1 mouse cellular context compared by ENCODE assay signal in the genomic region with DNA sequence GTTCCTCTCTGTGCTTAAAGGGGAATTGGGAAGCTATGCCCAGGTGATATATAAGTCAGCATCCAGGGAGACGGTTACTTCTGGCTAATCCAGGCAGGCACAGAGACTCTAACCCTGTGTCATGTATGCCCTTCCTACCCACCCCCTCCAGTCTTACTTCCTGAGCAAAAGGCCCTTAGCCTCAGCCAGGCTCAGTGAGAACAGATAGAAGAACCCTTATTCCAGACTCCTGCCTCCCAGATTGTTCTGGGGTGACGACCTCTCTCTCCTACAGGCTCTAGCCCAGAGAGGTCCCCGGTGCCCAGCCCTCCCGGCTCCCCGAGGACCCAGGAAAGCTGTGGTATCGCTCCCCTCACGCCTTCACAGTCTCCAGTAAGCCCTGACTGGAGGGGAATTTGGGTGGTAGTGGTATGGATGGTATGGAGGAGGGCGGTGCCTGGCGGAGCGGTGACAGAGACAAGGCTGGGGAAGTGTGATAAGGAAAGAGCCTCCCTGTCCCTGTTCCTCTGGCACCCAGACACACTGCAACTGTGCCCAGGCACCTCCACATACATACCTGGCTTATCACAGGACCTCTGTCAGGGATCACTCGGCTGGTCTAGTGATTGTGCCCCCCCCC.
TF ChIP-seq lines count a peak whose summit lies in the region.

No protein-coding gene starts in this region.

TF ChIP-seq in MEL, 35 proteins besides CTCF, POLR2A, EP300 and RAD21:
- peak; percentile 60 for TF ChIP-seq RCOR1 (IDR thresholded peaks at IDR 0.05; ENCODE audit: low read depth, low read length)
- no peak for TF ChIP-seq MYC (IDR thresholded peaks at IDR 0.05; ENCODE audit: low read depth, low read length)
- TF ChIP-seq POLR2AphosphoS5 (IDR thresholded peaks at IDR 0.05; ENCODE audit: borderline replicate concordance, low read depth, low read length), result no peak
- no peak for TF ChIP-seq SMC3 (IDR thresholded peaks at IDR 0.05; ENCODE audit: low read depth, low read length)
- TF ChIP-seq SIN3A (IDR thresholded peaks at IDR 0.05; ENCODE audit: low read length), result no peak
- no peak for TF ChIP-seq ZMIZ1 (IDR thresholded peaks at IDR 0.05; ENCODE audit: low read depth, low read length)
- TF ChIP-seq ZKSCAN1 (IDR thresholded peaks at IDR 0.05; ENCODE audit: low read depth, low read length), result no peak
- TF ChIP-seq GABPA (IDR thresholded peaks at IDR 0.05; ENCODE audit: low read depth, low read length), result no peak
- no peak for TF ChIP-seq USF2 (IDR thresholded peaks at IDR 0.05; ENCODE audit: borderline replicate concordance in 1 of 2, insufficient read depth in 1 of 2, low read depth in 1 of 2, low read length in 2 of 2)
- TF ChIP-seq BHLHE40 (IDR thresholded peaks at IDR 0.05; ENCODE audit: borderline replicate concordance, low read depth, low read length), result 0 out of 2 replicates have a peak, but pooled peaks have one; percentile 44
- no peak for TF ChIP-seq MEF2A (IDR thresholded peaks at IDR 0.05; ENCODE audit: extremely low read depth, insufficient replicate concordance, low read depth, low read length, poor library complexity, severe bottlenecking)
- no peak for TF ChIP-seq E2F4 (IDR thresholded peaks at IDR 0.05; ENCODE audit: borderline replicate concordance, low read depth, low read length)
- TF ChIP-seq TBP (IDR thresholded peaks at IDR 0.05; ENCODE audit: low read depth, low read length), result no peak
- no peak for TF ChIP-seq MAFK (IDR thresholded peaks at IDR 0.05; ENCODE audit: borderline replicate concordance, low read depth, low read length)
- peak; percentile 91 for TF ChIP-seq TAL1 (IDR thresholded peaks at IDR 0.05; ENCODE audit: low read length)
- TF ChIP-seq UBTF (IDR thresholded peaks at IDR 0.05; ENCODE audit: borderline replicate concordance, insufficient read depth, low read depth, low read length), result no peak
- TF ChIP-seq MYB (IDR thresholded peaks at IDR 0.05; ENCODE audit: low read depth, low read length), result no peak
- TF ChIP-seq HCFC1 (IDR thresholded peaks at IDR 0.05; ENCODE audit: low read depth, low read length), result no peak
- TF ChIP-seq MAX (IDR thresholded peaks at IDR 0.05; ENCODE audit: low read length), result no peak
- TF ChIP-seq GATA1 (IDR thresholded peaks at IDR 0.05; ENCODE audit: low read depth, low read length), result peak; percentile 79
- no peak for TF ChIP-seq JUND (IDR thresholded peaks at IDR 0.05; ENCODE audit: low read depth, low read length)
- TF ChIP-seq ETS1 (IDR thresholded peaks at IDR 0.05; ENCODE audit: low read depth, low read length), result peak; percentile 58
- no peak for TF ChIP-seq NRF1 (IDR thresholded peaks at IDR 0.05; ENCODE audit: insufficient read depth, low read depth, low read length, poor library complexity, severe bottlenecking)
- peak; percentile 87 for TF ChIP-seq TCF12 (IDR thresholded peaks at IDR 0.05; ENCODE audit: low read depth, low read length)
- TF ChIP-seq MAZ (IDR thresholded peaks at IDR 0.05; ENCODE audit: low read depth, low read length), result no peak
- no peak for TF ChIP-seq CHD2 (IDR thresholded peaks at IDR 0.05; ENCODE audit: low read length)
- no peak for TF ChIP-seq ZC3H11A (IDR thresholded peaks at IDR 0.05; ENCODE audit: low read depth, low read length)
- no peak for TF ChIP-seq NELFE (IDR thresholded peaks at IDR 0.05; ENCODE audit: low read depth, low read length)
- TF ChIP-seq CHD1 (IDR thresholded peaks at IDR 0.05; ENCODE audit: low read depth, low read length), result no peak
- TF ChIP-seq KAT2A (conservative IDR thresholded peaks at IDR 0.05; ENCODE audit: low read depth, low read length), result no peak
- TF ChIP-seq ELF1 (IDR thresholded peaks at IDR 0.05; ENCODE audit: low read depth, low read length), result no peak
- no peak for TF ChIP-seq ZNF384 (IDR thresholded peaks at IDR 0.05; ENCODE audit: low read depth, low read length)
- TF ChIP-seq POLR2AphosphoS2 (IDR thresholded peaks at IDR 0.05; ENCODE audit: low read length), result no peak
- no peak for TF ChIP-seq USF1 (IDR thresholded peaks at IDR 0.05; ENCODE audit: low read depth, low read length)
- no peak for TF ChIP-seq MXI1 (IDR thresholded peaks at IDR 0.05; ENCODE audit: low read depth, low read length)
